Mouse (Mus musculus): Measurements from ENCODE around the gene 1700123L14Rik.

DNA sequence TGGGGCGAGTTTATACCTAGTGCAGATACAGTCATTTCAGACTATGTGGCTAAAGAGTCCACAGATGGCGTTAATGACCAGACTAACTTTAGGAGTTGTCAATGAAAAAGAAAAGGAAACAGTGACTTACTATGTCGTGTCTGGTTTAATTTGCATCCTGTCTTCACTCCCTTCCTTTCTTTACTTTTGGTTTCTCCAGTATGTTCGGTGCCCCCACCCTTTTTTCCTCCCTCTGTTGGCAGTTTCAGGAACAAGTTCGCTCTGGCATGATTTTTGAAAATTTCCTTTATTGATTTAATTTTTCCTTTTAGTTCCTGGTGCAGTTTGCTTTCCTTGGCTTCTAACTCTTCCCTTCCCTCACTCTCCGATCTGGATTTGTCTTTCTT is 49.9 kb downstream of the 1700123L14Rik start:
- TF ChIP-seq POLR2A (IDR thresholded peaks at IDR 0.05; ENCODE audit: extremely low read depth, insufficient read depth, low read length) (no peak), CTCF (IDR thresholded peaks at IDR 0.05; ENCODE audit: extremely low read depth, insufficient read depth, low read length) (no peak)
